Mouse (Mus musculus) heart, embryonic 14.5 days (tissue): ENCODE data around the gene Ppp4r1. TPM values are rescaled to one million over a fixed set of nuclear protein-coding genes. Genes with fewer than 3 reads are reported as not detected.

Source experiments
- ATAC-seq: fragments of 200-750 bp; cut with Nextera tagmentation; 2 replicates; pipeline ENCODE4 v1.8.0; 2017; ENCODE audit warnings: low read depth, moderate TSS enrichment; ENCODE audit not compliant: insufficient number of reproducible peaks, insufficient read depth, low FRiP score
- H3K27ac ChIP-seq, 2 experiments: fragments of 200-500 bp in 1 of 2; fragments of 300-500 bp in 1 of 2; sonication (generic) in 1 of 2; replicated peaks in 1 of 2; 2 replicates each; pipeline ENCODE4 v1.5.1; 2012 to 2014; ENCODE audit warnings: low read depth in 2 of 2, low read length in 2 of 2, control low read depth in 1 of 2, mild to moderate bottlenecking in 1 of 2, mixed read lengths in 1 of 2; ENCODE audit not compliant: control insufficient read depth in 1 of 2, insufficient read depth in 1 of 2
- H3K27me3 ChIP-seq: fragments of 300-500 bp; sonication (generic); 2 replicates; pipeline ENCODE4 v1.6.1; 2014; ENCODE audit warnings: mild to moderate bottlenecking, low read length, control low read depth; ENCODE audit not compliant: control insufficient read depth, insufficient read depth
- H3K36me3 ChIP-seq: fragments of 300-500 bp; sonication (generic); 2 replicates; pipeline ENCODE4 v1.6.1; 2014; ENCODE audit warnings: mild to moderate bottlenecking, control low read depth, low read length, mixed read lengths; ENCODE audit not compliant: control insufficient read depth, insufficient read depth
- H3K4me1 ChIP-seq, 2 experiments: fragments of 200-500 bp in 1 of 2; fragments of 300-500 bp in 1 of 2; sonication (generic) in 1 of 2; 2 replicates each; pipeline ENCODE4 v1.6.1; 2012 to 2014; ENCODE audit warnings: low read length in 2 of 2, control low read depth in 1 of 2, mixed read lengths in 1 of 2; ENCODE audit not compliant: control insufficient read depth in 2 of 2, insufficient read depth in 2 of 2
- H3K4me2 ChIP-seq: fragments of 300-500 bp; sonication (generic); 2 replicates; pipeline ENCODE4 v1.6.1; 2014; ENCODE audit warnings: mild to moderate bottlenecking, low read length
- H3K4me3 ChIP-seq, 2 experiments: fragments of 200-500 bp in 1 of 2; fragments of 300-500 bp in 1 of 2; sonication (generic) in 1 of 2; 2 replicates each; pipeline ENCODE4 v1.5.1; 2012 to 2014; ENCODE audit warnings: low read length in 2 of 2, mild to moderate bottlenecking in 2 of 2, control low read depth in 1 of 2, low read depth in 1 of 2, moderate library complexity in 1 of 2; ENCODE audit not compliant: control insufficient read depth in 1 of 2, insufficient read depth in 1 of 2
- H3K9ac ChIP-seq: fragments of 300-500 bp; sonication (generic); 2 replicates; pipeline ENCODE4 v1.6.1; 2014; ENCODE audit warnings: mild to moderate bottlenecking, low read length
- H3K9me3 ChIP-seq: fragments of 300-500 bp; sonication (generic); 2 replicates; pipeline ENCODE4 v1.6.1; 2016; ENCODE audit warnings: low read length, control low read depth; ENCODE audit not compliant: control insufficient read depth
- WGBS: fragments of 180-500 bp; shearing (Covaris S2); extraction: QIAGEN DNeasy Blood & Tissue Kit; methylation state at CpG from one replicate; pipeline ENCODE4 v1.1.7; 2014; 5-methylcytosine and 5-hydroxymethylcytosine counted together
- polyA plus RNA-seq: library from polyadenylated mRNA; unstranded; fragments of >200 nt; fragmentation: Nextera tagmentation; extraction: Ambion mirVana; gene quantifications from 2 replicates; pipeline ENCODE4 v1.2.1, GENCODE M21; 2014

The Ppp4r1 gene
- polyA plus RNA-seq, 1 experiment from 2014 or later = 34.8 TPM

DNA sequence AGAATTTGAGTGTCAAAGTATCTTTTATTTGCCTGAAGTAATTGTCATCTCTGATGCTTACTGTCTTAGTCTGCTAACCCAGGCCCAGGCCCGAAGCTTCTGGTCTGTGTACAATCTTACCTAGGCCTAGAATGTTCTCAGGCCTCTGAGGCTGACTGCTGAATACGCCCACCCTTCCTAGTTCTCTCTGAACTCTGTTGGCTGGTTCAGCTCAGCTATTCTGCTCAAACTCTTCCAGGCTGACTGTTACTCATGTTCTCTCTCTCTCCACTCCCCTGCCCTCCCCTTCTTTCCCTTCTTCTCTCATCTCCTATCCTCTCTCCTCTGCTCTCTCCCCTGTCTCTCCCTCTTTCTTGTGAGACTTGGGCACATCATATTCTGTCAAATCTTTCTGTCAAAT, 24.0 kb downstream of the Ppp4r1 start:
- Histone ChIP-seq H3K4me2 (no peak overlapping the region), H3K4me3 (no peak overlapping the region), H3K9ac (no peak overlapping the region), H3K36me3 (peaks cover 52% of the 10 kb centered on the region), H3K27me3 (no peaks in the 10 kb centered on the region), H3K9me3 (no peaks in the 10 kb centered on the region), H3K4me1 (peaks cover 0 to 7% of the 10 kb centered on the region in 2 experiments; a peak in 2 of 4 replicates), H3K27ac (no peak overlapping the region)
- no peak for ATAC-seq
- 74% methylated on average over 2 of the region's 2 CpGs for WGBS

GRCm38 (mm10) chr17:65811032-65811431, 28.7 kb downstream of the Ppp4r1 start:
- H3K9ac ChIP-seq = no peak overlapping the region
- peaks cover 75% of the 10 kb centered on the region for H3K36me3 ChIP-seq
- H3K9me3 ChIP-seq = no peaks in the 10 kb centered on the region
- no peak overlapping the region for H3K27ac ChIP-seq
- 93% methylated on average over 5 of the region's 5 CpGs for WGBS
- no peak for ATAC-seq
- H3K4me2 ChIP-seq = no peak overlapping the region
- peaks cover 0 to 3% of the 10 kb centered on the region in 2 experiments; a peak in 1 of 4 replicates for H3K4me1 ChIP-seq
- H3K27me3 ChIP-seq = no peaks in the 10 kb centered on the region
- H3K4me3 ChIP-seq = no peak overlapping the region

GRCm38 (mm10) chr17:65813763-65814162, 31.4 kb downstream of the Ppp4r1 start:
- no peak for ATAC-seq

DNA sequence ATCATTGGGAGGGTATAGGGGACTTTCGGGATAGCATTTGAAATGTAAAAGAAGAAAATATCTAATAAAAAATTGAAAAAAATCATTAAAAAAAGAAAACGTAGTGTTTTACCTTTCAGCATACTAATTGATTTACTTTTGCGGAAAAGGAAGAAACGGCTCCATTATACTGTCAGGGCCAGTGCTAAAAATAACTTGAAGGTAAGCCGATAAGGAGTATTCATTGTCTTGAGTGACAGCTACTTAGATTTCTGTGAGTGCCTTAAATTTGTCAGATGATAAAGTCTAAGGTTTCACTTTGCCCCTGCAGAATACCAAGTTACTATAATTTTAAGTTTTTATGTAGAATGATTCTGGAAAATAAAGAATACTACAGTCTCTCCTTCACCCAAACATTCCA, 37.8 kb downstream of the Ppp4r1 start:
- ATAC-seq = no peak
- Histone ChIP-seq H3K4me2 (no peak overlapping the region), H3K27me3 (no peaks in the 10 kb centered on the region), H3K36me3 (peaks cover 73% of the 10 kb centered on the region), H3K9me3 (no peaks in the 10 kb centered on the region), H3K9ac (no peak overlapping the region), H3K27ac (no peak overlapping the region), H3K4me3 (no peak overlapping the region), H3K4me1 (peaks cover 2 to 19% of the 10 kb centered on the region in 2 experiments; a peak in 3 of 4 replicates)
- WGBS = 38% methylated on average over 5 of the region's 5 CpGs

More at GRCm38 (mm10) chr17:65813763-65814162, 31.4 kb downstream of the Ppp4r1 start:
- H3K4me2 ChIP-seq = no peak overlapping the region
- H3K9ac ChIP-seq = no peak overlapping the region
- H3K27me3 ChIP-seq = no peaks in the 10 kb centered on the region
- H3K4me3 ChIP-seq = no peak overlapping the region
- no peak overlapping the region for H3K27ac ChIP-seq
- H3K36me3 ChIP-seq = peaks cover 81% of the 10 kb centered on the region
- 89% methylated on average over 8 of the region's 8 CpGs for WGBS
- 0 out of 4 replicates have a peak, but pooled peaks cover 0 to 1% of the 10 kb centered on the region in 2 experiments for H3K4me1 ChIP-seq
- H3K9me3 ChIP-seq = no peaks in the 10 kb centered on the region

DNA sequence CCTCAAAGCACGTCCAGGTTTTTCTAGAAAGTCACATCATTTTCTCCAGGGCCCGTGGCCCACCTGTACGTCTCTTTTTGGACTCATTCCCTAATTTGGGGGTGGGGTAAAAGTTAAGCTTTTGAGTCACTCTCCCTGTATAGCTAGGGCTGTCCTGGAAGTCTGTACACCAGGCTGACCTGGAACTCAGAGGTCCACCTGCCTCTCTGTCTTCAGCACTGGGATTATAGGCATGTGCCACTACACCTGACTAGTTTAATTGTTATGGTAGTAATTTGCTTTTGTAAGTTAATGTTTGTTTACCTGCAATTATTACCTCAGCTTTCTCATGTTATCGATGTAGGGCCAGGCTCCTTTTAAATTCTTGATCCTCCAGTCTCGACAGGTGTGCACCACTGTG, 40.0 kb downstream of the Ppp4r1 start:
- Histone ChIP-seq H3K4me3 (no peak overlapping the region), H3K9me3 (no peaks in the 10 kb centered on the region), H3K4me1 (peaks cover 2 to 19% of the 10 kb centered on the region in 2 experiments; a peak in 3 of 4 replicates), H3K27me3 (no peaks in the 10 kb centered on the region), H3K36me3 (peaks cover 64% of the 10 kb centered on the region), H3K9ac (no peak overlapping the region), H3K27ac (no peak overlapping the region), H3K4me2 (no peak overlapping the region)
- ATAC-seq = no peak
- WGBS = 98% methylated on average over 5 of the region's 5 CpGs

- Histone ChIP-seq H3K4me1 (peaks cover 2 to 14% of the 10 kb centered on the region in 2 experiments; a peak in 2 of 4 replicates), H3K27me3 (no peaks in the 10 kb centered on the region), H3K9ac (no peak overlapping the region), H3K9me3 (no peaks in the 10 kb centered on the region), H3K36me3 (peaks cover 65% of the 10 kb centered on the region), H3K4me3 (no peak overlapping the region), H3K27ac (no peak overlapping the region), H3K4me2 (no peak overlapping the region)
- 77% methylated on average over 10 of the region's 10 CpGs for WGBS
- no peak for ATAC-seq
Measured at GRCm38 (mm10) chr17:65824246-65824645, 41.9 kb downstream of the Ppp4r1 start.

GRCm38 (mm10) chr17:65826257-65826656, 43.9 kb downstream of the Ppp4r1 start:
- H3K27ac ChIP-seq = no peak overlapping the region
- peaks cover 76% of the 10 kb centered on the region for H3K36me3 ChIP-seq
- no peak overlapping the region for H3K4me3 ChIP-seq
- WGBS = 69% methylated on average over 9 of the region's 9 CpGs
- ATAC-seq = no peak
- H3K9ac ChIP-seq = no peak overlapping the region
- no peaks in the 10 kb centered on the region for H3K9me3 ChIP-seq
- no peaks in the 10 kb centered on the region for H3K27me3 ChIP-seq
- no peaks in the 10 kb centered on the region for H3K4me1 ChIP-seq
- H3K4me2 ChIP-seq = no peak overlapping the region
